Mouse (Mus musculus) G1E (cell line): ENCODE measurements around the gene Tex21. TPM values are rescaled to one million over a fixed set of nuclear protein-coding genes. Genes with fewer than 3 reads are reported as not detected.

Source experiments
- ATAC-seq: 2 replicates; pipeline ENCODE4 v1.8.0; 2016; ENCODE audit warnings: mild to moderate bottlenecking; ENCODE audit not compliant: insufficient number of reproducible peaks, poor library complexity, low FRiP score, severe bottlenecking; ENCODE audit errors: extremely low read depth
- DNase-seq: peaks from one replicate; pipeline ENCODE4 v3.0.0; 2012; ENCODE audit warnings: low spot score
- H3K27me3 ChIP-seq: 2 replicates; pipeline ENCODE4 v1.6.1; 2012; ENCODE audit warnings: mild to moderate bottlenecking, low read length, inconsistent platforms; ENCODE audit not compliant: insufficient read depth
- H3K36me3 ChIP-seq: replicated peaks from 2 replicates; pipeline ENCODE3; 2012; ENCODE audit warnings: mild to moderate bottlenecking, inconsistent platforms
- H3K4me1 ChIP-seq: 2 replicates; pipeline ENCODE4 v1.6.1; 2012; ENCODE audit warnings: low read depth, low read length, inconsistent platforms, mixed read lengths; ENCODE audit not compliant: insufficient read depth
- H3K4me3 ChIP-seq: 2 replicates; pipeline ENCODE4 v1.5.1; 2012; ENCODE audit warnings: low read depth, mild to moderate bottlenecking, inconsistent platforms, low read length, moderate library complexity, mixed read lengths
- H3K9me3 ChIP-seq: replicated peaks from 2 replicates; pipeline ENCODE4 v1.6.1; 2012; ENCODE audit warnings: inconsistent platforms
- CTCF ChIP-seq: IDR thresholded peaks from 2 replicates; pipeline ENCODE4 v1.5.1; 2012; ENCODE audit warnings: low read depth, low read length, inconsistent platforms, mixed read lengths
- GATA1 ChIP-seq: IDR thresholded peaks from 2 replicates; pipeline ENCODE4 v1.6.1; 2012; ENCODE audit warnings: borderline replicate concordance, low read length, inconsistent platforms, mixed read lengths
- GATA2 ChIP-seq: IDR thresholded peaks from 2 replicates; pipeline ENCODE4 v1.6.1; 2012; ENCODE audit warnings: low read depth, low read length, inconsistent platforms, borderline replicate concordance
- POLR2AphosphoS5 ChIP-seq: IDR thresholded peaks from 2 replicates; pipeline ENCODE4 v1.6.1; 2012; ENCODE audit warnings: low read depth, low read length, inconsistent platforms; ENCODE audit not compliant: insufficient replicate concordance
- TAL1 ChIP-seq: conservative IDR thresholded peaks from 2 replicates; pipeline ENCODE4 v1.6.1; 2012; ENCODE audit warnings: low read depth, low read length, inconsistent platforms, mixed read lengths
- polyA plus RNA-seq: library from polyadenylated mRNA; stranded (reverse); fragments of >175 nt; gene quantifications from 2 replicates; pipeline ENCODE4 v1.2.3, GENCODE M21; 2012
- total RNA-seq, 2 experiments: library from RNA; stranded (forward) in 1 of 2; stranded (reverse) in 1 of 2; fragments of 200-1000 nt in 1 of 2; fragments of >200 nt in 1 of 2; fragmentation: Nextera tagmentation in 1 of 2; gene quantifications; 2 replicates each; pipeline ENCODE4 v1.2.3; 2014 to 2017

Tex21 gene
- total RNA-seq (2014; fragmentation: Nextera tagmentation): 5.7 and 6.8 TPM in 2 replicates
- 0.66 and 0.81 TPM in 2 replicates for total RNA-seq (2017)
- polyA plus RNA-seq: 0.19 and 0.26 TPM in 2 replicates

DNA sequence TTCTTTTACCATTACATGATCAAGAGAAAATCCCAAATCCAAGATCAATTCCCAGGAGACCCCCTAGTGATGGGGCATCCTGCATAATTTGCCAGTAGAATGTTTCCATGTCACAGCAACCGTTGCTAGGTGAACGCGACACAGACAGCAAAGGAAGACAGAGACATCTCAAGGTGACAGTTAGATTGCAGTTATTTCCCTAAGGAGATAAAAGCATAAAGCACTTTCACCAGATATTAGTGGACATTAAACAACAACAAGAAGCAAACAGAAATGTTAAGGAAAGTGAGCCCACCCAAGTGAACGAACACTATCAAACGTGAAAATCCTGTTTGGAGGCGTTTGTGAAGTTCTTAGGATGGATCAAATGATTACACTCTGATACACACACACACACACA lies at the start of gene Tex21:
Gene Tex21 (minus strand): TSS at position 101 of the 400 bp plus-strand sequence.
- H3K36me3 ChIP-seq: peaks cover 2% of the 10 kb centered on the region
- H3K9me3 ChIP-seq: peaks cover 4% of the 10 kb centered on the region
- H3K4me3 ChIP-seq: no peak within 1 kb of the TSS
- no peak for ATAC-seq
- TF ChIP-seq CTCF: no peak
- no peak for TF ChIP-seq GATA2
- TF ChIP-seq GATA1: no peak
- TF ChIP-seq TAL1: no peak
- no peak for TF ChIP-seq POLR2AphosphoS5
- H3K4me1 ChIP-seq: peaks cover 52% of the 10 kb centered on the region
- H3K27me3 ChIP-seq: no peaks in the 10 kb centered on the region
- no peak for DNase-seq

GRCm38 (mm10) chr12:76293192-76293591 lies 46.6 kb upstream of the Tex21 start:
- H3K27me3 ChIP-seq: no peaks in the 10 kb centered on the region
- peaks cover 99% of the 10 kb centered on the region for H3K36me3 ChIP-seq
- H3K9me3 ChIP-seq: no peaks in the 10 kb centered on the region
- peak; percentile 44 for DNase-seq
- no peak for TF ChIP-seq GATA1
- peak; percentile 60 for TF ChIP-seq CTCF
- H3K4me1 ChIP-seq: no peaks in the 10 kb centered on the region; the same call in 1 of the 2 replicates
- ATAC-seq: no peak
- H3K4me3 ChIP-seq: no peak overlapping the region

GRCm38 (mm10) chr12:76290271-76290670 lies 43.7 kb upstream of the Tex21 start:
- DNase-seq (no peak), ATAC-seq (no peak)
- no peaks in the 10 kb centered on the region for H3K9me3 ChIP-seq
- no peaks in the 10 kb centered on the region for H3K27me3 ChIP-seq
- H3K4me3 ChIP-seq: no peak overlapping the region
- peaks cover 95% of the 10 kb centered on the region for H3K36me3 ChIP-seq
- TF ChIP-seq CTCF (peak; percentile 29; the same call in 1 of the 2 replicates), GATA2 (no peak)
- H3K4me1 ChIP-seq: no peaks in the 10 kb centered on the region; the same call in 1 of the 2 replicates

DNA sequence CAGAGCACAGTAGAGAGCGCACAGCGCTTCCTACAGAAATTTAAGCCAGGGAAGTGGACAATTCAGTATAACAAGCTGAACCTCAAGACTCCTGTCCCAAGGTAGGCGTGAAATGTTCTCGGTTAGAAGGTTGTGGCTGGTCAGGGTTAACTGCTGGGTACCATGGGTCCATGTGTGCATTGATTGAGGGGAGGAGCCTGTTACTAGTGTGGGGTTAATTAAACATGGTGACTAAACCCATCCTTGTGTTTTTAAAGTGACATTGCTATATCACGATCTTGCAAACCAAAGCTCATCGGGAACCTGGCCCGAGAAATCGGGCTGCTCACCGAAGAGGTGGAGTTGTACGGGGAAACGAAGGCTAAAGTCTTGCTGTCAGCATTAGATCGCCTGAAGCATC lies 42.9 kb upstream of the Tex21 start:
- ATAC-seq (no peak), DNase-seq (no peak)
- Histone ChIP-seq H3K27me3 (no peaks in the 10 kb centered on the region), H3K4me1 (no peaks in the 10 kb centered on the region; the same call in 1 of the 2 replicates), H3K4me3 (no peak overlapping the region), H3K36me3 (peaks cover 94% of the 10 kb centered on the region), H3K9me3 (no peaks in the 10 kb centered on the region)
- TF ChIP-seq POLR2AphosphoS5 (no peak), TAL1 (no peak), GATA1 (no peak), CTCF (no peak), GATA2 (no peak)

GRCm38 (mm10) chr12:76288494-76288893 lies 41.9 kb upstream of the Tex21 start:
- no peak for TF ChIP-seq CTCF
- no peak for TF ChIP-seq GATA2
- TF ChIP-seq GATA1: no peak
- no peak for TF ChIP-seq TAL1
- TF ChIP-seq POLR2AphosphoS5: no peak
- Histone ChIP-seq H3K36me3 (peaks cover 94% of the 10 kb centered on the region), H3K27me3 (no peaks in the 10 kb centered on the region), H3K4me1 (no peaks in the 10 kb centered on the region), H3K4me3 (no peak overlapping the region), H3K9me3 (no peaks in the 10 kb centered on the region)
- ATAC-seq (no peak), DNase-seq (no peak)

- Histone ChIP-seq H3K4me1 (no peaks in the 10 kb centered on the region), H3K27me3 (no peaks in the 10 kb centered on the region), H3K4me3 (no peak overlapping the region), H3K9me3 (no peaks in the 10 kb centered on the region), H3K36me3 (peaks cover 94% of the 10 kb centered on the region)
- TF ChIP-seq GATA2 (no peak), CTCF (no peak), TAL1 (no peak), GATA1 (no peak), POLR2AphosphoS5 (no peak)
- DNase-seq: no peak
- no peak for ATAC-seq
Measured at GRCm38 (mm10) chr12:76287986-76288385, 41.4 kb upstream of the Tex21 start.

GRCm38 (mm10) chr12:76285418-76285817 lies 38.9 kb upstream of the Tex21 start:
- Histone ChIP-seq H3K9me3 (no peaks in the 10 kb centered on the region), H3K4me3 (no peak overlapping the region), H3K36me3 (peaks cover 94% of the 10 kb centered on the region), H3K4me1 (peaks cover 10% of the 10 kb centered on the region), H3K27me3 (no peaks in the 10 kb centered on the region)
- DNase-seq: no peak
- TF ChIP-seq GATA1 (no peak), CTCF (no peak), GATA2 (no peak), POLR2AphosphoS5 (no peak), TAL1 (no peak)
- no peak for ATAC-seq
